Mouse (Mus musculus): Measurements from ENCODE around the gene Itga3. TPM values are rescaled to one million over a fixed set of nuclear protein-coding genes. Genes with fewer than 3 reads are reported as not detected.

Gene Itga3
- total and polyA plus RNA-seq, 3 experiments: 5.8 to 53.0 (median 9.0) TPM

GRCm38 (mm10) chr11:95002705-95003104 lies 73.9 kb downstream of the Itga3 start:
- H3K79me2 ChIP-seq (replicated peaks; ENCODE audit: control insufficient read depth, extremely low read depth, insufficient read depth, poor library complexity, severe bottlenecking): no peaks in the 10 kb centered on the region
- peaks cover 8 to 35% of the 10 kb centered on the region in 2 experiments for H3K4me1 ChIP-seq (ENCODE audit: control insufficient read depth in 1 of 2, insufficient read depth in 2 of 2)
- in situ Hi-C loops (cut with MboI; ENCODE audit: low pct_ligation_motif_present, low pct_unique_long_range_greater_than_20kb, low sequenced_read_pairs): no loop called here
- dilution Hi-C loops (cut with MboI; ENCODE audit: extremely low pct_ligation_motif_present, extremely low pct_unique_long_range_greater_than_20kb, low sequenced_read_pairs): no loop called here
- TF ChIP-seq ZKSCAN1 (IDR thresholded peaks at IDR 0.05; ENCODE audit: borderline replicate concordance, low read depth, low read length) (no peak), KAT2A (IDR thresholded peaks at IDR 0.05; ENCODE audit: insufficient replicate concordance, low read length) (no peak), SIN3A (IDR thresholded peaks at IDR 0.05; ENCODE audit: low read length) (no peak), NRF1 (IDR thresholded peaks at IDR 0.05; ENCODE audit: low read depth, low read length) (no peak), CTCF (conservative IDR thresholded peaks at IDR 0.05 in 1 of 2, IDR thresholded peaks at IDR 0.05 in 1 of 2; ENCODE audit: low read depth in 2 of 2, low read length in 2 of 2) (no peak), NELFE (IDR thresholded peaks at IDR 0.05; ENCODE audit: low read depth, low read length) (no peak), POLR2AphosphoS2 (IDR thresholded peaks at IDR 0.05; ENCODE audit: low read depth, low read length) (no peak)
- no peak overlapping the region for H3K4me3 ChIP-seq (replicated peaks in 1 of 3; ENCODE audit: low read depth in 2 of 3, low read length in 2 of 3, poor library complexity in 1 of 3)
- peaks cover 34 to 76% of the 10 kb centered on the region in 2 experiments for H3K36me3 ChIP-seq (replicated peaks in 1 of 2; ENCODE audit: control insufficient read depth in 1 of 2, insufficient read depth in 1 of 2, low read length in 1 of 2)
- no peak for DNase-seq (ENCODE audit: extremely low read depth)
- H3K9ac ChIP-seq (ENCODE audit: insufficient read depth, low read depth): no peak overlapping the region
- no peaks in the 10 kb centered on the region for H3K9me3 ChIP-seq (replicated peaks; ENCODE audit: low read length)
- H3K27me3 ChIP-seq (replicated peaks): peaks cover 2% of the 10 kb centered on the region
- no peak overlapping the region for H3K27ac ChIP-seq (ENCODE audit: insufficient read depth, low read depth)
- H3K4me2 ChIP-seq (ENCODE audit: insufficient read depth, low read depth, poor library complexity, severe bottlenecking): no peak overlapping the region

DNA sequence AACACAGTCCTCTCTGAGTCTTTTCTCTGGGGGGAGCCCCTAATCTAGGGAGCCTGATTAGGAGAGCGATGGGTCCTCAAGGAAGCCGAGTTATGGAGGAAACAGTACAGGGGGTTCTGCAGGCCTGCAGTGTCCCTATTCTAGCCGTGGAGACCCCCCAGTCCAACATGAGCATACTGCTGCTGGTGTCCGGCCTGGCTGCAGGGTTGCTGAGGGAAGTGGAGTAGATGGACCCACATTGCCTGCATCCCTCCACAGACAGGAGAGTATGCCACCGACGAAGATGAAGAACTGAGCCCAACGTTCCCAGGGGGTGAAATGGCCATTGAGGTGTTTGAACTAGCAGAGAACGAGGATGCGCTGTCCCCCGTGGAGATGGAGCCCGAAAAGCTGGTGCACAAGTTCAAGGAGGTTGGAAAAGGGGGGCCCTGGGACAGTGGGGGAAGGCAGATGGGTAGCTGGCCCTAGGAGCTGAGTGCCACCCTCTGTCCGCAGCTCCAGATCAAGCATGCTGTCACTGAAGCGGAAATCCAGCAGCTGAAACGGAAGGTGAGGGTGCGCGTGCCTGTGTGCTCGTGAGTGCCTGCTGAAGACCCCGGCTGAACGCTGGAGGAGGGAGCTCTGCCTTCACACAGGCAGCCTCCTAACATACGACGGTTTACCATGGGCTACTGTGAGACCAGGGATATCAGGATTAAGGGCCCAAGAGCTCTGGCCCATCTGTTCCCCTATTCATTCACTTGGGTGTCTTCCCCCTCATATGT lies 74.8 kb downstream of the Itga3 start:
- in situ Hi-C loops (cut with MboI; ENCODE audit: low pct_ligation_motif_present, low pct_unique_long_range_greater_than_20kb, low sequenced_read_pairs) (no loop called here), dilution Hi-C loops (cut with MboI; ENCODE audit: extremely low pct_ligation_motif_present, extremely low pct_unique_long_range_greater_than_20kb, low sequenced_read_pairs) (no loop called here)
- no peak for TF ChIP-seq RCOR1 (conservative IDR thresholded peaks at IDR 0.05; ENCODE audit: low read depth, low read length)
- no peak for TF ChIP-seq MEF2A (IDR thresholded peaks at IDR 0.05; ENCODE audit: borderline replicate concordance, low read depth, low read length)
- no peak for TF ChIP-seq USF1 (IDR thresholded peaks at IDR 0.05; ENCODE audit: low read depth, low read length)
- TF ChIP-seq ETS1 (conservative IDR thresholded peaks at IDR 0.05; ENCODE audit: low read depth, low read length): no peak
- no peak for TF ChIP-seq USF2 (conservative IDR thresholded peaks at IDR 0.05; ENCODE audit: low read depth, low read length)
- no peak for TF ChIP-seq MYC (IDR thresholded peaks at IDR 0.05; ENCODE audit: low read depth, low read length)
- no peak for TF ChIP-seq POLR2AphosphoS2 (IDR thresholded peaks at IDR 0.05; ENCODE audit: low read depth, low read length)
- TF ChIP-seq KAT2A (IDR thresholded peaks at IDR 0.05; ENCODE audit: insufficient replicate concordance, low read length): no peak
- no peak for TF ChIP-seq HCFC1 (IDR thresholded peaks at IDR 0.05; ENCODE audit: low read depth, low read length)
- no peak for TF ChIP-seq RAD21 (IDR thresholded peaks at IDR 0.05; ENCODE audit: low read depth, low read length)
- no peak for TF ChIP-seq EP300 (IDR thresholded peaks at IDR 0.05; ENCODE audit: low read length)
- no peak for TF ChIP-seq UBTF (IDR thresholded peaks at IDR 0.05; ENCODE audit: low read depth, low read length)
- TF ChIP-seq ELF1 (IDR thresholded peaks at IDR 0.05; ENCODE audit: low read depth, low read length): no peak
- no peak for TF ChIP-seq ZKSCAN1 (IDR thresholded peaks at IDR 0.05; ENCODE audit: borderline replicate concordance, low read depth, low read length)
- no peak for TF ChIP-seq BHLHE40 (IDR thresholded peaks at IDR 0.05; ENCODE audit: low read depth, low read length)
- no peak for TF ChIP-seq ZNF384 (IDR thresholded peaks at IDR 0.05; ENCODE audit: low read depth, low read length)
- H3K9me3 ChIP-seq (replicated peaks; ENCODE audit: low read length): no peaks in the 10 kb centered on the region
- DNase-seq (ENCODE audit: extremely low read depth): no peak
- H3K4me3 ChIP-seq (replicated peaks in 1 of 3; ENCODE audit: low read depth in 2 of 3, low read length in 2 of 3, poor library complexity in 1 of 3): no peak overlapping the region
- H3K27ac ChIP-seq (ENCODE audit: insufficient read depth, low read depth): no peak overlapping the region
- H3K4me1 ChIP-seq (ENCODE audit: control insufficient read depth in 1 of 2, insufficient read depth in 2 of 2): peaks cover 8 to 30% of the 10 kb centered on the region in 2 experiments
- H3K36me3 ChIP-seq (replicated peaks in 1 of 2; ENCODE audit: control insufficient read depth in 1 of 2, insufficient read depth in 1 of 2, low read length in 1 of 2): peaks cover 41 to 84% of the 10 kb centered on the region in 2 experiments
- no peak overlapping the region for H3K4me2 ChIP-seq (ENCODE audit: insufficient read depth, low read depth, poor library complexity, severe bottlenecking)
- H3K79me2 ChIP-seq (replicated peaks; ENCODE audit: control insufficient read depth, extremely low read depth, insufficient read depth, poor library complexity, severe bottlenecking): no peaks in the 10 kb centered on the region
- no peaks in the 10 kb centered on the region for H3K27me3 ChIP-seq (replicated peaks)
- H3K9ac ChIP-seq (ENCODE audit: insufficient read depth, low read depth): no peak overlapping the region

Data from CH12.LX (cell line).